Mouse (Mus musculus) liver, adult 2 months (tissue): ENCODE results near the gene Unc93a2.
"Not testable (repeated sequence)": the region's sequence is repeated elsewhere in the genome, so short reads cannot be mapped to it uniquely, and the experiment has no call there.

ENCODE experiments used
- CTCF ChIP-seq: fragments of 200-500 bp; IDR thresholded peaks from 2 replicates; pipeline ENCODE4 v1.5.1; 2011; ENCODE audit warnings: low read depth, low read length, control low read depth
- POLR2A ChIP-seq: fragments of 200-500 bp; IDR thresholded peaks from 2 replicates; pipeline ENCODE4 v1.6.1; 2011; ENCODE audit warnings: low read length, control low read depth; ENCODE audit not compliant: insufficient read depth; ENCODE audit errors: extremely low read depth

GRCm38 (mm10) chr17:7389898-7390297 lies 4.6 kb upstream of the Unc93a2 start:
- not testable (repeated sequence) for TF ChIP-seq POLR2A, CTCF
